In genomic region chr4:65379461-65379860, GRCm38 (mm10) we compare ENCODE assay signal across 16 mouse cellular contexts.
"Had no signal": no experiment of that assay in that cellular context is flagged by ENCODE, and none has a peak within 500 bp of the region (broad histone marks: within the 10 kb centered on the region; RNA-seq: fewer than 3 reads in every experiment).

No protein-coding gene starts in this region.

- H3K4me2 ChIP-seq: neural tube, embryonic 13.5 days; neural tube, embryonic 15.5 days; stomach, embryonic 15.5 days had no signal

- H3K36me3 ChIP-seq: neural tube, embryonic 13.5 days; neural tube, embryonic 15.5 days; stomach, embryonic 15.5 days had no signal

- DNase-seq: retina, postnatal 1 day; right cerebral cortex, adult 18-20 months; right cerebral cortex, postnatal 14 days; right cerebral cortex, postnatal 25 days; right cerebral cortex, postnatal 4 days; spleen, adult 18-20 months; thymus, adult 18-20 months; thymus, adult 2 months; thymus, postnatal 14 days; thymus, postnatal 25 days; thymus, postnatal 36 days; thymus, postnatal 4 days had no signal

- H3K4me3 ChIP-seq: neural tube, embryonic 13.5 days; neural tube, embryonic 15.5 days; stomach, embryonic 15.5 days had no signal

- H3K9me3 ChIP-seq: neural tube, embryonic 13.5 days; neural tube, embryonic 15.5 days; stomach, embryonic 15.5 days had no signal

- H3K27ac ChIP-seq: neural tube, embryonic 13.5 days; neural tube, embryonic 15.5 days; stomach, embryonic 15.5 days; stomach, postnatal 0 days had no signal

- H3K4me1 ChIP-seq: neural tube, embryonic 13.5 days; neural tube, embryonic 15.5 days; stomach, embryonic 15.5 days had no signal

- H3K27me3 ChIP-seq: neural tube, embryonic 13.5 days; neural tube, embryonic 15.5 days; stomach, embryonic 15.5 days had no signal

- H3K9ac ChIP-seq: neural tube, embryonic 13.5 days; neural tube, embryonic 15.5 days; stomach, embryonic 15.5 days had no signal
